Mouse (Mus musculus): ENCODE data around the gene Acad9. TPM values are rescaled to one million over a fixed set of nuclear protein-coding genes. Genes with fewer than 3 reads are reported as not detected.

Gene Acad9
- total and polyA plus RNA-seq, 3 experiments = 37.2 to 197 (median 57.0) TPM

DNA sequence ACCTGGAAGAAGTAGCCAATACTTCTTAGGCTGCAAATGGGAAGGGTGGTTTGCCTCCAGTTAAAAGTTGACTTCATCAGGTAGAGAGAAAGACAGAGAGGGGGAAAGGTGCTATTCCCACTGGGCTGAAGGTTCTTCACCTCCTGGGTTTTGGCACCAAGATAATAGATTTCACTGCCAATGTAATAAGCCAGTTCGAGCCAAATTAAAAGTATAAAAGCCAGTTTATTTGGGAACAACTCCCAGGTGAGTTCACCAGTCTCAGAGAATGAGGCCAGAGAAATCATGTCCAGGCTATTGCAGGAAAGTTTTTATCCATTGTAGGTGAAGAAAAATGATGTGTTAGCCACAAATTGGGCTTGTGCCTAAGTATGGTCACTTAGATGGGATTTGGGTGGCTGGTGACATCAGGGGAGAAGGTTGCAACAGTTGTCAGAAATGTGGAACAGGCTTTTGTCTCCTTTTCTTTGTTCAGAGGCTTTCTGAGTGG lies 72.4 kb downstream of the Acad9 start:
- TF ChIP-seq POLR2AphosphoS2 (IDR thresholded peaks at IDR 0.05; ENCODE audit: low read length) = no peak
- TF ChIP-seq ZMIZ1 (IDR thresholded peaks at IDR 0.05; ENCODE audit: low read depth, low read length) = no peak
- TF ChIP-seq SMC3 (IDR thresholded peaks at IDR 0.05; ENCODE audit: low read depth, low read length) = no peak
- no peak for TF ChIP-seq KAT2A (conservative IDR thresholded peaks at IDR 0.05; ENCODE audit: low read depth, low read length)
- TF ChIP-seq BHLHE40 (IDR thresholded peaks at IDR 0.05; ENCODE audit: borderline replicate concordance, low read depth, low read length) = no peak
- no peak for TF ChIP-seq TCF12 (IDR thresholded peaks at IDR 0.05; ENCODE audit: low read depth, low read length)
- TF ChIP-seq USF1 (IDR thresholded peaks at IDR 0.05; ENCODE audit: low read depth, low read length) = no peak
- TF ChIP-seq MYC (IDR thresholded peaks at IDR 0.05; ENCODE audit: low read depth, low read length) = no peak
- no peak for TF ChIP-seq SIN3A (IDR thresholded peaks at IDR 0.05; ENCODE audit: low read length)
- Histone ChIP-seq H3K4me1 (ENCODE audit: control insufficient read depth in 1 of 2, insufficient read depth in 2 of 2, low read length in 2 of 2) (no peaks in the 10 kb centered on the region), H3K4me3 (ENCODE audit: control insufficient read depth in 1 of 2, insufficient read depth in 1 of 2, low read depth in 2 of 2, low read length in 2 of 2) (no peak overlapping the region), H3K79me2 (ENCODE audit: control insufficient read depth, insufficient read depth, low read length, poor library complexity) (no peaks in the 10 kb centered on the region), H3K9ac (ENCODE audit: control insufficient read depth, low read depth, low read length, poor library complexity, severe bottlenecking) (no peak overlapping the region), H3K27ac (ENCODE audit: control insufficient read depth, low read depth, low read length) (no peak overlapping the region), H3K27me3 (ENCODE audit: control insufficient read depth in 1 of 2, insufficient read depth in 2 of 2, low read length in 2 of 2) (no peaks in the 10 kb centered on the region), H3K36me3 (ENCODE audit: control insufficient read depth in 1 of 2, insufficient read depth in 2 of 2, low read length in 2 of 2) (no peaks in the 10 kb centered on the region), H3K9me3 (replicated peaks; ENCODE audit: insufficient read depth, low read length) (no peaks in the 10 kb centered on the region)
- DNase-seq (ENCODE audit: low read depth, low spot score) = no peak

DNA sequence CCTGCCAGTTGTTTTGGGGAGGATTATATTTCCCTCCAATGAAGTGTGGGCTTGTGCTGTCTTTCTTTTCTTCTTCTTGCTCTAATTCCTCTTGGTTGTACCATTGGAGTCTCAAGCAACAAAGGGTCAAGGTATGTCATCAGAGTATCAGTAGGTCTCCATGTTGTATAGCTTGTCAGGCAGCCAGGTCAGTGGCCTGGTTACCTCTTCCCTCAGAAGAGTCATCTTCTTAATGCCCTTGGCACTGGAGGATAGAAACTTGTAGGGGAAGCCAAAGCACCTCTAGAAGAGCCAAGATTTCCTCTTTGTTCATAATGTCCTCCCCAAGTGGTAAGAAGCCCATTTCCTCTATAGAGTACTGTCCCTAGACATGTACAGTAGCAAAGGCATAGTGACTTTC lies 73.2 kb downstream of the Acad9 start:
- Histone ChIP-seq H3K4me1 (ENCODE audit: control insufficient read depth in 1 of 2, insufficient read depth in 2 of 2, low read length in 2 of 2) (no peaks in the 10 kb centered on the region), H3K27ac (ENCODE audit: control insufficient read depth, low read depth, low read length) (no peak overlapping the region), H3K27me3 (ENCODE audit: control insufficient read depth in 1 of 2, insufficient read depth in 2 of 2, low read length in 2 of 2) (no peaks in the 10 kb centered on the region), H3K36me3 (ENCODE audit: control insufficient read depth in 1 of 2, insufficient read depth in 2 of 2, low read length in 2 of 2) (no peaks in the 10 kb centered on the region), H3K79me2 (ENCODE audit: control insufficient read depth, insufficient read depth, low read length, poor library complexity) (no peaks in the 10 kb centered on the region), H3K9me3 (replicated peaks; ENCODE audit: insufficient read depth, low read length) (no peaks in the 10 kb centered on the region), H3K9ac (ENCODE audit: control insufficient read depth, low read depth, low read length, poor library complexity, severe bottlenecking) (no peak overlapping the region), H3K4me3 (ENCODE audit: control insufficient read depth in 1 of 2, insufficient read depth in 1 of 2, low read depth in 2 of 2, low read length in 2 of 2) (no peak overlapping the region)
- DNase-seq (ENCODE audit: low read depth, low spot score) = no peak
- TF ChIP-seq ZC3H11A (IDR thresholded peaks at IDR 0.05; ENCODE audit: low read depth, low read length) (no peak), SIN3A (IDR thresholded peaks at IDR 0.05; ENCODE audit: low read length) (no peak), EP300 (IDR thresholded peaks at IDR 0.05; ENCODE audit: low read depth in 1 of 2, low read length in 2 of 2) (no peak), MAFK (IDR thresholded peaks at IDR 0.05; ENCODE audit: borderline replicate concordance, low read depth, low read length) (no peak), POLR2AphosphoS5 (IDR thresholded peaks at IDR 0.05; ENCODE audit: borderline replicate concordance, low read depth, low read length) (no peak), TAL1 (IDR thresholded peaks at IDR 0.05; ENCODE audit: low read length) (no peak), MAX (IDR thresholded peaks at IDR 0.05; ENCODE audit: low read length) (no peak), ELF1 (IDR thresholded peaks at IDR 0.05; ENCODE audit: low read depth, low read length) (no peak), GABPA (IDR thresholded peaks at IDR 0.05; ENCODE audit: low read depth, low read length) (no peak), TCF12 (IDR thresholded peaks at IDR 0.05; ENCODE audit: low read depth, low read length) (no peak), USF1 (IDR thresholded peaks at IDR 0.05; ENCODE audit: low read depth, low read length) (no peak), CHD1 (IDR thresholded peaks at IDR 0.05; ENCODE audit: low read depth, low read length) (no peak), POLR2A (IDR thresholded peaks at IDR 0.05; ENCODE audit: control insufficient read depth in 1 of 2, insufficient read depth in 1 of 2, low read depth in 1 of 2, low read length in 2 of 2, poor library complexity in 1 of 2) (no peak), ZMIZ1 (IDR thresholded peaks at IDR 0.05; ENCODE audit: low read depth, low read length) (no peak), MXI1 (IDR thresholded peaks at IDR 0.05; ENCODE audit: low read depth, low read length) (no peak), ZKSCAN1 (IDR thresholded peaks at IDR 0.05; ENCODE audit: low read depth, low read length) (no peak), MYB (IDR thresholded peaks at IDR 0.05; ENCODE audit: low read depth, low read length) (no peak)

Other genes with a start within 250 kb of the Acad9 start
- 35.1 and 37.7 TPM in 2 replicates for gene Dcun1d1, start 128.5 kb upstream of the Acad9 start, total RNA-seq (2012; rRNA removed)
- gene Dcun1d1, start 128.5 kb upstream of the Acad9 start, polyA plus RNA-seq (2012; ENCODE audit: insufficient read depth in 1 of 2, insufficient read length in 2 of 2, low read depth in 1 of 2, low replicate concordance in 2 of 2, missing spikeins in 1 of 2) = 10 to 100 TPM; 20.8 to 32.7 TPM
- gene Mccc1, start 65.3 kb upstream of the Acad9 start, total RNA-seq (2012; rRNA removed) = 4.0 and 4.9 TPM in 2 replicates
- gene Mccc1, start 65.3 kb upstream of the Acad9 start, polyA plus RNA-seq (2012; ENCODE audit: insufficient read depth in 1 of 2, insufficient read length in 2 of 2, low read depth in 1 of 2, low replicate concordance in 2 of 2, missing spikeins in 1 of 2) = 10 to 100 TPM in 1 of 2 experiments, not detected in 1; 14.7 TPM
- not detected in 2 replicates for gene Ccdc144b, start 12.4 kb upstream of the Acad9 start, total RNA-seq (2012; rRNA removed)
- not detected for gene Ccdc144b, start 12.4 kb upstream of the Acad9 start, polyA plus RNA-seq (2012; ENCODE audit: insufficient read depth in 1 of 2, insufficient read length in 2 of 2, low read depth in 1 of 2, low replicate concordance in 2 of 2, missing spikeins in 1 of 2)
- 3.3 and 3.7 TPM in 2 replicates for gene D3Ertd254e, start 85.0 kb downstream of the Acad9 start, total RNA-seq (2012; rRNA removed)
- gene D3Ertd254e, start 85.0 kb downstream of the Acad9 start, polyA plus RNA-seq (2012; ENCODE audit: insufficient read depth in 1 of 2, insufficient read length in 2 of 2, low read depth in 1 of 2, low replicate concordance in 2 of 2, missing spikeins in 1 of 2) = 10 to 100 TPM in 1 of 2 experiments, 1 to 10 TPM in 1; 5.4 to 29.6 TPM
- gene Qrfpr, start 156.3 kb downstream of the Acad9 start, total RNA-seq (2012; rRNA removed) = not detected in 2 replicates
- not detected for gene Qrfpr, start 156.3 kb downstream of the Acad9 start, polyA plus RNA-seq (2012; ENCODE audit: insufficient read depth in 1 of 2, insufficient read length in 2 of 2, low read depth in 1 of 2, low replicate concordance in 2 of 2, missing spikeins in 1 of 2)